Mouse (Mus musculus) embryonic facial prominence, embryonic 15.5 days (tissue): Measurements from ENCODE around the gene Ankrd1. TPM values are rescaled to one million over a fixed set of nuclear protein-coding genes. Genes with fewer than 3 reads are reported as not detected.

ENCODE experiments used
- ATAC-seq: fragments of 200-750 bp; cut with Nextera tagmentation; 2 replicates; pipeline ENCODE4 v1.8.0; 2017; ENCODE audit warnings: low read depth, moderate TSS enrichment; ENCODE audit not compliant: insufficient number of reproducible peaks, low FRiP score, low TSS enrichment
- H3K27ac ChIP-seq: fragments of 300-500 bp; sonication (generic); replicated peaks from 2 replicates; pipeline ENCODE4 v1.5.1; 2015; ENCODE audit warnings: mild to moderate bottlenecking, inconsistent platforms
- H3K27me3 ChIP-seq: fragments of 300-500 bp; sonication (generic); 2 replicates; pipeline ENCODE4 v1.6.1; 2015; ENCODE audit warnings: inconsistent platforms
- H3K36me3 ChIP-seq: fragments of 300-500 bp; sonication (generic); 2 replicates; pipeline ENCODE4 v1.6.1; 2015; ENCODE audit warnings: mild to moderate bottlenecking, inconsistent platforms
- H3K4me1 ChIP-seq: fragments of 300-500 bp; sonication (generic); 2 replicates; pipeline ENCODE4 v1.6.1; 2015; ENCODE audit warnings: inconsistent platforms
- H3K4me2 ChIP-seq: fragments of 300-500 bp; sonication (generic); replicated peaks from 2 replicates; pipeline ENCODE4 v1.6.1; 2015; ENCODE audit warnings: mild to moderate bottlenecking, inconsistent platforms
- H3K4me3 ChIP-seq: fragments of 300-500 bp; sonication (generic); replicated peaks from 2 replicates; pipeline ENCODE4 v1.5.1; 2015; ENCODE audit warnings: mild to moderate bottlenecking, inconsistent platforms
- H3K9ac ChIP-seq: fragments of 300-500 bp; sonication (generic); 2 replicates; pipeline ENCODE4 v1.6.1; 2015; ENCODE audit warnings: inconsistent platforms
- H3K9me3 ChIP-seq: fragments of 300-500 bp; sonication (generic); replicated peaks from 2 replicates; pipeline ENCODE4 v1.6.1; 2016; ENCODE audit warnings: inconsistent platforms
- WGBS: fragments of 180-500 bp; shearing (Covaris S2); methylation state at CpG from one replicate; pipeline ENCODE4 v1.1.7; 2015; 5-methylcytosine and 5-hydroxymethylcytosine counted together
- polyA plus RNA-seq: library from polyadenylated mRNA; unstranded; fragments of >200 nt; fragmentation: Nextera tagmentation; extraction: Ambion mirVana; gene quantifications from 2 replicates; pipeline ENCODE4 v1.2.1, GENCODE M21; 2015

The Ankrd1 gene
- polyA plus RNA-seq = 5.0 and 6.0 TPM in 2 replicates

GRCm38 (mm10) chr19:36119783-36120471 is at the start of gene Ankrd1:
TSS of gene Ankrd1 (minus strand) at chr19:36120099.
- no peak within 1 kb of the TSS for H3K4me3 ChIP-seq
- no peaks in the 10 kb centered on the region for H3K9me3 ChIP-seq
- ATAC-seq = peak; percentile 67
- H3K27ac ChIP-seq = no peak within 1 kb of the TSS
- no peaks in the 10 kb centered on the region for H3K27me3 ChIP-seq
- no peaks in the 10 kb centered on the region for H3K4me1 ChIP-seq
- no peak within 1 kb of the TSS for H3K9ac ChIP-seq
- H3K4me2 ChIP-seq = no peak within 1 kb of the TSS
- H3K36me3 ChIP-seq = no peaks in the 10 kb centered on the region
- WGBS = 72% methylated on average over 14 of the region's 14 CpGs

- Histone ChIP-seq H3K27me3 (no peaks in the 10 kb centered on the region), H3K4me2 (no peak overlapping the region), H3K27ac (no peak overlapping the region), H3K4me1 (peaks cover 7% of the 10 kb centered on the region), H3K9ac (no peak overlapping the region), H3K9me3 (no peaks in the 10 kb centered on the region), H3K36me3 (no peaks in the 10 kb centered on the region), H3K4me3 (no peak overlapping the region)
- no peak for ATAC-seq
- WGBS = 80% methylated on average over 2 of the region's 2 CpGs
These were observed 49.2 kb upstream of the Ankrd1 start for GRCm38 (mm10) chr19:36169101-36169500.

GRCm38 (mm10) chr19:36168121-36168520 is 48.2 kb upstream of the Ankrd1 start:
- Histone ChIP-seq H3K36me3 (no peaks in the 10 kb centered on the region), H3K4me1 (peaks cover 7% of the 10 kb centered on the region), H3K9ac (no peak overlapping the region), H3K4me2 (no peak overlapping the region), H3K4me3 (no peak overlapping the region), H3K9me3 (no peaks in the 10 kb centered on the region), H3K27me3 (no peaks in the 10 kb centered on the region), H3K27ac (no peak overlapping the region)
- WGBS = 69% methylated on average over 4 of the region's 4 CpGs
- no peak for ATAC-seq

- Histone ChIP-seq H3K4me1 (peaks cover 7% of the 10 kb centered on the region), H3K9me3 (no peaks in the 10 kb centered on the region), H3K4me3 (no peak overlapping the region), H3K9ac (no peak overlapping the region), H3K27ac (no peak overlapping the region), H3K4me2 (no peak overlapping the region), H3K27me3 (no peaks in the 10 kb centered on the region), H3K36me3 (no peaks in the 10 kb centered on the region)
- WGBS = 70% methylated on average over 6 of the region's 6 CpGs
- ATAC-seq = no peak; the same call in 1 of the 2 replicates
These were observed 47.5 kb upstream of the Ankrd1 start for GRCm38 (mm10) chr19:36167291-36167896.

- no peaks in the 10 kb centered on the region for H3K27me3 ChIP-seq
- H3K9ac ChIP-seq = no peak overlapping the region
- no peaks in the 10 kb centered on the region for H3K36me3 ChIP-seq
- no peak overlapping the region for H3K4me2 ChIP-seq
- no peak for ATAC-seq
- H3K27ac ChIP-seq = no peak overlapping the region
- WGBS = 73% methylated on average over 6 of the region's 6 CpGs
- no peak overlapping the region for H3K4me3 ChIP-seq
- H3K4me1 ChIP-seq = peaks cover 7% of the 10 kb centered on the region
- H3K9me3 ChIP-seq = no peaks in the 10 kb centered on the region
These were observed 46.7 kb upstream of the Ankrd1 start for GRCm38 (mm10) chr19:36166401-36167160.

GRCm38 (mm10) chr19:36165351-36165750 is 45.5 kb upstream of the Ankrd1 start:
- no peak for ATAC-seq
- Histone ChIP-seq H3K27ac (no peak overlapping the region), H3K36me3 (no peaks in the 10 kb centered on the region), H3K9ac (no peak overlapping the region), H3K9me3 (no peaks in the 10 kb centered on the region), H3K4me1 (peaks cover 7% of the 10 kb centered on the region), H3K4me2 (no peak overlapping the region), H3K4me3 (no peak overlapping the region), H3K27me3 (no peaks in the 10 kb centered on the region)
- WGBS = 30% methylated on average over 4 of the region's 4 CpGs

- 58% methylated on average over 4 of the region's 4 CpGs for WGBS
- no peaks in the 10 kb centered on the region for H3K4me1 ChIP-seq
- no peaks in the 10 kb centered on the region for H3K36me3 ChIP-seq
- no peaks in the 10 kb centered on the region for H3K9me3 ChIP-seq
- H3K27ac ChIP-seq = no peak overlapping the region
- no peak overlapping the region for H3K9ac ChIP-seq
- ATAC-seq = no peak
- H3K27me3 ChIP-seq = no peaks in the 10 kb centered on the region
- H3K4me3 ChIP-seq = no peak overlapping the region
- no peak overlapping the region for H3K4me2 ChIP-seq
These were observed 30.5 kb upstream of the Ankrd1 start for GRCm38 (mm10) chr19:36150241-36151007.

GRCm38 (mm10) chr19:36148578-36148977 is 28.7 kb upstream of the Ankrd1 start:
- Histone ChIP-seq H3K4me3 (no peak overlapping the region), H3K4me2 (no peak overlapping the region), H3K27ac (no peak overlapping the region), H3K27me3 (no peaks in the 10 kb centered on the region), H3K4me1 (no peaks in the 10 kb centered on the region), H3K36me3 (no peaks in the 10 kb centered on the region), H3K9ac (no peak overlapping the region), H3K9me3 (no peaks in the 10 kb centered on the region)
- ATAC-seq = no peak
- WGBS = 83% methylated on average over 6 of the region's 6 CpGs

GRCm38 (mm10) chr19:36143571-36143970 is 23.7 kb upstream of the Ankrd1 start:
- Histone ChIP-seq H3K4me2 (no peak overlapping the region), H3K27ac (no peak overlapping the region), H3K9me3 (no peaks in the 10 kb centered on the region), H3K4me1 (no peaks in the 10 kb centered on the region), H3K4me3 (no peak overlapping the region), H3K36me3 (no peaks in the 10 kb centered on the region), H3K9ac (no peak overlapping the region), H3K27me3 (no peaks in the 10 kb centered on the region)
- ATAC-seq = no peak
- 88% methylated on average over 2 of the region's 2 CpGs for WGBS

- 51% methylated on average over 5 of the region's 5 CpGs for WGBS
These were observed 13.8 kb upstream of the Ankrd1 start for GRCm38 (mm10) chr19:36133731-36134130.

GRCm38 (mm10) chr19:36133064-36133463 is 13.2 kb upstream of the Ankrd1 start:
- Histone ChIP-seq H3K9ac (no peak overlapping the region), H3K4me3 (no peak overlapping the region), H3K27ac (no peak overlapping the region), H3K4me2 (no peak overlapping the region), H3K4me1 (0 out of 2 replicates have a peak, but pooled peaks cover 4% of the 10 kb centered on the region), H3K27me3 (no peaks in the 10 kb centered on the region), H3K9me3 (no peaks in the 10 kb centered on the region), H3K36me3 (no peaks in the 10 kb centered on the region)
- WGBS = 87% methylated on average over 6 of the region's 6 CpGs
- no peak for ATAC-seq

More at GRCm38 (mm10) chr19:36133731-36134130, 13.8 kb upstream of the Ankrd1 start:
- Histone ChIP-seq H3K4me2 (no peak overlapping the region), H3K9ac (no peak overlapping the region), H3K27me3 (no peaks in the 10 kb centered on the region), H3K4me3 (no peak overlapping the region), H3K27ac (no peak overlapping the region), H3K4me1 (0 out of 2 replicates have a peak, but pooled peaks cover 4% of the 10 kb centered on the region), H3K9me3 (no peaks in the 10 kb centered on the region), H3K36me3 (no peaks in the 10 kb centered on the region)
- ATAC-seq = no peak
